Mouse (Mus musculus) thymus, adult 2 months (tissue): Measurements from ENCODE around the gene Jpt1.

Experiments used
- CTCF ChIP-seq: fragments of 200-500 bp; IDR thresholded peaks from 2 replicates; pipeline ENCODE4 v1.5.1; 2012; ENCODE audit warnings: mild to moderate bottlenecking, control low read depth, low read length, moderate library complexity, borderline replicate concordance; ENCODE audit not compliant: control insufficient read depth, poor library complexity, insufficient read depth; ENCODE audit errors: extremely low read depth
- POLR2A ChIP-seq: fragments of 200-500 bp; IDR thresholded peaks from 2 replicates; pipeline ENCODE4 v1.6.1; 2012; ENCODE audit warnings: mild to moderate bottlenecking, low read length, control low read depth, moderate library complexity; ENCODE audit not compliant: control insufficient read depth, poor library complexity, insufficient read depth; ENCODE audit errors: extremely low read depth

GRCm38 (mm10) chr11:115511121-115511520 is 3.1 kb downstream of the Jpt1 start:
- no peak for TF ChIP-seq POLR2A
- TF ChIP-seq CTCF, result no peak
